Mouse (Mus musculus): ENCODE results near the gene Garem2. TPM values are rescaled to one million over a fixed set of nuclear protein-coding genes. Genes with fewer than 3 reads are reported as not detected.

Gene Garem2
- polyA plus RNA-seq, 1 experiment, result 0.09 TPM

GRCm38 (mm10) chr5:30110371-30111060 lies 5.6 kb downstream of the Garem2 start:
- H3K4me1 ChIP-seq (ENCODE audit: control insufficient read depth, insufficient read depth, low read length), result peaks cover 2% of the 10 kb centered on the region; the same call in 1 of the 2 replicates
- WGBS, result 31% methylated on average over 22 of the region's 22 CpGs
- no peak for DNase-seq
- TF ChIP-seq POLR2A (IDR thresholded peaks at IDR 0.05; ENCODE audit: borderline replicate concordance, extremely low read depth, low read depth, low read length) (no peak), CTCF (IDR thresholded peaks at IDR 0.05; ENCODE audit: insufficient read depth, low read length) (no peak)
- no peak overlapping the region for H3K4me3 ChIP-seq (replicated peaks; ENCODE audit: extremely low read depth, low read depth, low read length)

GRCm38 (mm10) chr5:30111126-30111525 lies 6.2 kb downstream of the Garem2 start:
- TF ChIP-seq POLR2A (IDR thresholded peaks at IDR 0.05; ENCODE audit: borderline replicate concordance, extremely low read depth, low read depth, low read length) (no peak), CTCF (IDR thresholded peaks at IDR 0.05; ENCODE audit: insufficient read depth, low read length) (no peak)
- Histone ChIP-seq H3K4me1 (ENCODE audit: control insufficient read depth, insufficient read depth, low read length) (peaks cover 2% of the 10 kb centered on the region; the same call in 1 of the 2 replicates), H3K4me3 (replicated peaks; ENCODE audit: extremely low read depth, low read depth, low read length) (no peak overlapping the region)
- no peak for DNase-seq
- WGBS, result 3% methylated on average over 18 of the region's 18 CpGs

GRCm38 (mm10) chr5:30111771-30112170 lies 6.8 kb downstream of the Garem2 start:
- TF ChIP-seq CTCF (IDR thresholded peaks at IDR 0.05; ENCODE audit: insufficient read depth, low read length) (no peak), POLR2A (IDR thresholded peaks at IDR 0.05; ENCODE audit: borderline replicate concordance, extremely low read depth, low read depth, low read length) (no peak)

GRCm38 (mm10) chr5:30112533-30113068 lies 7.6 kb downstream of the Garem2 start:
- Histone ChIP-seq H3K4me1 (ENCODE audit: control insufficient read depth, insufficient read depth, low read length) (peaks cover 2% of the 10 kb centered on the region; the same call in 1 of the 2 replicates), H3K4me3 (replicated peaks; ENCODE audit: extremely low read depth, low read depth, low read length) (no peak overlapping the region)
- 86% methylated on average over 3 of the region's 3 CpGs for WGBS
- TF ChIP-seq CTCF (IDR thresholded peaks at IDR 0.05; ENCODE audit: insufficient read depth, low read length) (no peak), POLR2A (IDR thresholded peaks at IDR 0.05; ENCODE audit: borderline replicate concordance, extremely low read depth, low read depth, low read length) (no peak)
- DNase-seq, result no peak

More at GRCm38 (mm10) chr5:30111771-30112170, 6.8 kb downstream of the Garem2 start:
- 66% methylated on average over 3 of the region's 3 CpGs for WGBS
- H3K4me1 ChIP-seq (ENCODE audit: control insufficient read depth, insufficient read depth, low read length), result peaks cover 2% of the 10 kb centered on the region; the same call in 1 of the 2 replicates
- no peak overlapping the region for H3K4me3 ChIP-seq (replicated peaks; ENCODE audit: extremely low read depth, low read depth, low read length)
- no peak for DNase-seq

GRCm38 (mm10) chr5:30113881-30114760 lies 9.2 kb downstream of the Garem2 start:
- no peak for TF ChIP-seq POLR2A (IDR thresholded peaks at IDR 0.05; ENCODE audit: borderline replicate concordance, extremely low read depth, low read depth, low read length)
- no peak for TF ChIP-seq CTCF (IDR thresholded peaks at IDR 0.05; ENCODE audit: insufficient read depth, low read length)
- DNase-seq, result no peak
- Histone ChIP-seq H3K4me1 (ENCODE audit: control insufficient read depth, insufficient read depth, low read length) (peaks cover 2% of the 10 kb centered on the region; the same call in 1 of the 2 replicates), H3K4me3 (replicated peaks; ENCODE audit: extremely low read depth, low read depth, low read length) (peak overlapping the region; percentile 40)
- 3% methylated on average over 103 of the region's 103 CpGs for WGBS

- TF ChIP-seq POLR2A (IDR thresholded peaks at IDR 0.05; ENCODE audit: borderline replicate concordance, extremely low read depth, low read depth, low read length) (no peak), CTCF (IDR thresholded peaks at IDR 0.05; ENCODE audit: insufficient read depth, low read length) (no peak)
- WGBS, result 3% methylated on average over 28 of the region's 28 CpGs
Observed at GRCm38 (mm10) chr5:30114761-30115140, 9.8 kb downstream of the Garem2 start.

GRCm38 (mm10) chr5:30115718-30116117 lies 10.8 kb downstream of the Garem2 start:
- DNase-seq, result no peak
- 43% methylated on average over 10 of the region's 10 CpGs for WGBS

More at GRCm38 (mm10) chr5:30114761-30115140, 9.8 kb downstream of the Garem2 start:
- peaks cover 2% of the 10 kb centered on the region; the same call in 1 of the 2 replicates for H3K4me1 ChIP-seq (ENCODE audit: control insufficient read depth, insufficient read depth, low read length)
- no peak for DNase-seq
- H3K4me3 ChIP-seq (replicated peaks; ENCODE audit: extremely low read depth, low read depth, low read length), result peak overlapping the region; percentile 12

GRCm38 (mm10) chr5:30118018-30118417 lies 13.1 kb downstream of the Garem2 start:
- H3K4me3 ChIP-seq (replicated peaks; ENCODE audit: extremely low read depth, low read depth, low read length), result no peak overlapping the region
- no peak for DNase-seq
- TF ChIP-seq POLR2A (IDR thresholded peaks at IDR 0.05; ENCODE audit: borderline replicate concordance, extremely low read depth, low read depth, low read length) (no peak), CTCF (IDR thresholded peaks at IDR 0.05; ENCODE audit: insufficient read depth, low read length) (no peak)
- peaks cover 2% of the 10 kb centered on the region; the same call in 1 of the 2 replicates for H3K4me1 ChIP-seq (ENCODE audit: control insufficient read depth, insufficient read depth, low read length)
- WGBS, result 81% methylated on average over 1 of the region's 1 CpGs

More at GRCm38 (mm10) chr5:30115718-30116117, 10.8 kb downstream of the Garem2 start:
- TF ChIP-seq CTCF (IDR thresholded peaks at IDR 0.05; ENCODE audit: insufficient read depth, low read length) (no peak), POLR2A (IDR thresholded peaks at IDR 0.05; ENCODE audit: borderline replicate concordance, extremely low read depth, low read depth, low read length) (no peak)
- H3K4me3 ChIP-seq (replicated peaks; ENCODE audit: extremely low read depth, low read depth, low read length), result no peak overlapping the region
- H3K4me1 ChIP-seq (ENCODE audit: control insufficient read depth, insufficient read depth, low read length), result peaks cover 2% of the 10 kb centered on the region; the same call in 1 of the 2 replicates

GRCm38 (mm10) chr5:30119163-30119562 lies 14.2 kb downstream of the Garem2 start:
- TF ChIP-seq CTCF (IDR thresholded peaks at IDR 0.05; ENCODE audit: insufficient read depth, low read length) (no peak), POLR2A (IDR thresholded peaks at IDR 0.05; ENCODE audit: borderline replicate concordance, extremely low read depth, low read depth, low read length) (no peak)
- H3K4me1 ChIP-seq (ENCODE audit: control insufficient read depth, insufficient read depth, low read length), result peaks cover under 1% of the 10 kb centered on the region; the same call in 1 of the 2 replicates
- H3K4me3 ChIP-seq (replicated peaks; ENCODE audit: extremely low read depth, low read depth, low read length), result no peak overlapping the region
- no peak for DNase-seq
- 90% methylated on average over 6 of the region's 6 CpGs for WGBS
